Mouse (Mus musculus): ENCODE results near the gene Tmem95. TPM values are rescaled to one million over a fixed set of nuclear protein-coding genes. Genes with fewer than 3 reads are reported as not detected.

The Tmem95 gene
- total and polyA plus RNA-seq, 3 experiments = not detected

DNA sequence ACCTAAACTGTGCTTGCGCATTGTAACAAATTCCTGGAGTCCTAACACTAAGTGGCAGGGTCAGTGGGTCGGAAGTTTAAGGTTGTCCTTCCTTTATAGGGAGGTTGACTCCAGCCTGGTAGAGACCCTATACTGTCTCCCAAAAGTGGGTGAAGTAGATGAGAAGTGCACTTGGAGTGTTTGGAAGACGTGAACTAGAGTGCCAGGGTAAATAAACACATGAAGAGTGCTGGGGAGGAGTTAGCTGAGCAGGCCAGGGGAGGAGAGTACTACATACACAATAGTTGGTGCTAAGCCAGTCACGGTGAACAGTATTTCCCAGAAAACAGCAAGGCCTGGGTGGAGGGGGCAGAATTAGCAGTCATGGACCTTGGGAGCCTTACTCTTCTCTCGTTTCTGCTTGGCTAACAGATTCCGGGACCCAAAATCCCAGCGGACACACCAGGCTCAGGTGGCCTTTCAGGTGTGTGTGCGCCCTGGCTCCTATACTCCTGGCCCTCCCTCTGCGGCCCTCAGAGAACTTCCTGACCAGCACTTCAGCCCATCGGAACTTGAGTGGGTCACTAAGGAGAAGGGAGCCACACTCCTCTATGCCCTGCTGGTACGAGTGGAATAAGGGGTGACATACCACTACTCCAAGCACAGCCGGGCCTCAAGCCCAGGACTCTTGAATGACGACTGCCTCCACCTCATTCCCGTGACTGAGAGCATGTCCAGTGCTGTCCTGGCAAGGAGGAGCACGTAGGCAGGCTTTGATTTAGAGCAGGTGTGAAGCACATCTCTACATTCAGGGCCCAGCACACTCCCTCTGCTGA lies 35.1 kb upstream of the Tmem95 start:
- no peaks in the 10 kb centered on the region for H3K27me3 ChIP-seq (replicated peaks)
- H3K36me3 ChIP-seq (replicated peaks in 1 of 2; ENCODE audit: control insufficient read depth in 1 of 2, insufficient read depth in 1 of 2, low read length in 1 of 2) = peaks cover 83 to 92% of the 10 kb centered on the region in 2 experiments
- DNase-seq (ENCODE audit: extremely low read depth) = no peak
- no peaks in the 10 kb centered on the region for H3K9me3 ChIP-seq (replicated peaks; ENCODE audit: low read length)
- H3K9ac ChIP-seq (ENCODE audit: insufficient read depth, low read depth) = peak overlapping the region; percentile 71
- dilution Hi-C loops (cut with MboI; ENCODE audit: extremely low pct_ligation_motif_present, extremely low pct_unique_long_range_greater_than_20kb, low sequenced_read_pairs) = no loop called here
- peak overlapping the region; percentile 81 for H3K4me2 ChIP-seq (ENCODE audit: insufficient read depth, low read depth, poor library complexity, severe bottlenecking)
- TF ChIP-seq ZNF384 (IDR thresholded peaks at IDR 0.05; ENCODE audit: low read depth, low read length) = no peak
- TF ChIP-seq SIN3A (IDR thresholded peaks at IDR 0.05; ENCODE audit: low read length) = no peak
- no peak for TF ChIP-seq POLR2AphosphoS2 (IDR thresholded peaks at IDR 0.05; ENCODE audit: low read depth, low read length)
- TF ChIP-seq MEF2A (IDR thresholded peaks at IDR 0.05; ENCODE audit: borderline replicate concordance, low read depth, low read length) = no peak
- TF ChIP-seq CTCF (conservative IDR thresholded peaks at IDR 0.05 in 1 of 2, IDR thresholded peaks at IDR 0.05 in 1 of 2; ENCODE audit: low read depth in 2 of 2, low read length in 2 of 2) = no peak
- no peak for TF ChIP-seq RCOR1 (conservative IDR thresholded peaks at IDR 0.05; ENCODE audit: low read depth, low read length)
- TF ChIP-seq MAX (IDR thresholded peaks at IDR 0.05; ENCODE audit: low read length) = no peak
- no peak for TF ChIP-seq JUN (IDR thresholded peaks at IDR 0.05; ENCODE audit: insufficient read depth, low read depth, low read length)
- no peak for TF ChIP-seq UBTF (IDR thresholded peaks at IDR 0.05; ENCODE audit: low read depth, low read length)
- TF ChIP-seq TCF12 (IDR thresholded peaks at IDR 0.05; ENCODE audit: low read depth, low read length) = no peak
- H3K79me2 ChIP-seq (replicated peaks; ENCODE audit: control insufficient read depth, extremely low read depth, insufficient read depth, poor library complexity, severe bottlenecking) = peaks cover 20% of the 10 kb centered on the region
- H3K4me1 ChIP-seq (ENCODE audit: control insufficient read depth in 1 of 2, insufficient read depth in 2 of 2) = peaks cover 19 to 46% of the 10 kb centered on the region in 2 experiments
- H3K4me3 ChIP-seq (replicated peaks in 1 of 3; ENCODE audit: low read depth in 2 of 3, low read length in 2 of 3, poor library complexity in 1 of 3) = peak overlapping the region; percentile 67 to 91 (median 79)
- H3K27ac ChIP-seq (ENCODE audit: insufficient read depth, low read depth) = no peak overlapping the region
- in situ Hi-C loops (cut with MboI; ENCODE audit: low pct_ligation_motif_present, low pct_unique_long_range_greater_than_20kb, low sequenced_read_pairs) = no loop called here

DNA sequence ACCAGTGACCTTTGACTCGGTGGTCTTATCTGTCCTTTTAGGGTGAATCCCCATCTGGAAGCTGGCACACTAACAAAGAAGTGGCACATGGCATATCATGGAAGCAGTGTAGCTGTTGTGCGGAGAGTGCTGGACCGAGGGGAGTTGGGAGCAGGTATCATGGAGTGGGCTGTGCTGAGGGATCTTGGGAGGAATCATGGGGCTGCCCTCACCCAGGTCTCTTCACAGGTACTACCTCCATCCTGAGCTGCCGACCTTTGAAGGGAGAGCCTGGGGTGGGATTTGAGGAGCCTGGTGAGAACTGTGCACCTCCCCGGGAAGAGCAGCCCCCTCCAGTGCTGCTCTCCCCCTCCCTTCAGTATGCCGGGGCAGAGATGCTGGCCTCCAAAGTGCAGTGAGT lies 33.9 kb upstream of the Tmem95 start:
- no peak for DNase-seq (ENCODE audit: extremely low read depth)
- Histone ChIP-seq H3K27me3 (replicated peaks) (no peaks in the 10 kb centered on the region), H3K27ac (ENCODE audit: insufficient read depth, low read depth) (no peak overlapping the region), H3K79me2 (replicated peaks; ENCODE audit: control insufficient read depth, extremely low read depth, insufficient read depth, poor library complexity, severe bottlenecking) (peaks cover 8% of the 10 kb centered on the region), H3K4me3 (replicated peaks in 1 of 3; ENCODE audit: low read depth in 2 of 3, low read length in 2 of 3, poor library complexity in 1 of 3) (no peak overlapping the region), H3K36me3 (replicated peaks in 1 of 2; ENCODE audit: control insufficient read depth in 1 of 2, insufficient read depth in 1 of 2, low read length in 1 of 2) (peaks cover 83 to 94% of the 10 kb centered on the region in 2 experiments), H3K4me2 (ENCODE audit: insufficient read depth, low read depth, poor library complexity, severe bottlenecking) (no peak overlapping the region), H3K4me1 (ENCODE audit: control insufficient read depth in 1 of 2, insufficient read depth in 2 of 2) (peaks cover 14 to 34% of the 10 kb centered on the region in 2 experiments; a peak in 3 of 4 replicates), H3K9me3 (replicated peaks; ENCODE audit: low read length) (no peaks in the 10 kb centered on the region), H3K9ac (ENCODE audit: insufficient read depth, low read depth) (no peak overlapping the region)
- in situ Hi-C loops (cut with MboI; ENCODE audit: low pct_ligation_motif_present, low pct_unique_long_range_greater_than_20kb, low sequenced_read_pairs) (no loop called here), dilution Hi-C loops (cut with MboI; ENCODE audit: extremely low pct_ligation_motif_present, extremely low pct_unique_long_range_greater_than_20kb, low sequenced_read_pairs) (no loop called here)
- TF ChIP-seq CHD2 (IDR thresholded peaks at IDR 0.05; ENCODE audit: low read length) = no peak
- no peak for TF ChIP-seq SIN3A (IDR thresholded peaks at IDR 0.05; ENCODE audit: low read length)
- TF ChIP-seq KAT2A (IDR thresholded peaks at IDR 0.05; ENCODE audit: insufficient replicate concordance, low read length) = no peak
- TF ChIP-seq MAX (IDR thresholded peaks at IDR 0.05; ENCODE audit: low read length) = no peak
- TF ChIP-seq ZMIZ1 (IDR thresholded peaks at IDR 0.05; ENCODE audit: low read depth, low read length) = no peak
- no peak for TF ChIP-seq E2F4 (IDR thresholded peaks at IDR 0.05; ENCODE audit: insufficient replicate concordance, low read depth, low read length)
- no peak for TF ChIP-seq MXI1 (IDR thresholded peaks at IDR 0.05; ENCODE audit: low read depth, low read length)
- no peak for TF ChIP-seq ZNF384 (IDR thresholded peaks at IDR 0.05; ENCODE audit: low read depth, low read length)
- no peak for TF ChIP-seq USF1 (IDR thresholded peaks at IDR 0.05; ENCODE audit: low read depth, low read length)
- TF ChIP-seq GABPA (IDR thresholded peaks at IDR 0.05; ENCODE audit: insufficient replicate concordance, low read depth, low read length) = no peak
- no peak for TF ChIP-seq RCOR1 (conservative IDR thresholded peaks at IDR 0.05; ENCODE audit: low read depth, low read length)
- no peak for TF ChIP-seq UBTF (IDR thresholded peaks at IDR 0.05; ENCODE audit: low read depth, low read length)
- no peak for TF ChIP-seq JUND (conservative IDR thresholded peaks at IDR 0.05; ENCODE audit: low read depth, low read length)
- TF ChIP-seq POLR2A (IDR thresholded peaks at IDR 0.05; ENCODE audit: low read depth, low read length) = no peak
- no peak for TF ChIP-seq CHD1 (IDR thresholded peaks at IDR 0.05; ENCODE audit: low read depth, low read length)
- no peak for TF ChIP-seq EP300 (IDR thresholded peaks at IDR 0.05; ENCODE audit: low read length)
- no peak for TF ChIP-seq ZKSCAN1 (IDR thresholded peaks at IDR 0.05; ENCODE audit: borderline replicate concordance, low read depth, low read length)
- no peak for TF ChIP-seq PAX5 (IDR thresholded peaks at IDR 0.05; ENCODE audit: low read length)
- TF ChIP-seq TCF12 (IDR thresholded peaks at IDR 0.05; ENCODE audit: low read depth, low read length) = no peak

Data from CH12.LX (cell line).